Mouse (Mus musculus): Measurements from ENCODE around the gene Clic1. TPM values are rescaled to one million over a fixed set of nuclear protein-coding genes. Genes with fewer than 3 reads are reported as not detected.

The Clic1 gene
- polyA plus RNA-seq, 1 experiment, result 173 TPM

DNA sequence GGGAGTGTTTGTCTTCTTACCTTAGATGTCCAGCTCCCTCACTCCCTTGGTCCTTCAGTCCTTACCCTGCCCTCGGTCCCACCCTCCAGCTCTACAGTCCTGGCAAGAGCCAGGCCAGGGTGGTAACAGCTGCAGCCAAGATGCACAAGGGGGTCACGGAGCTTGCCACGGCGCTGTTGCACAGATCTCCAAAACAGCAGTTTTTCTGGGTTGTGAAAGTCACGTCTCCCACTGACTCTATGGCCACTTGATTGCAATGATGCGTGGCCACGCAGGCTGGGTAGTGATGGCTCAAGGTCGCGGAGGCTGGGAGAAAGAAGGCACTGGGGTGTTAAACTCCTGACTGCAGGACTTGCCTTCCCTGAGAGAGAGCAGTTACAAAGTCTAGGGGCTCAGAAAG lies 21.7 kb downstream of the Clic1 start:
- Histone ChIP-seq H3K9ac (ENCODE audit: low read depth, poor library complexity, severe bottlenecking) (no peak overlapping the region), H3K9me3 (replicated peaks; ENCODE audit: control insufficient read depth, insufficient read depth, low read length, poor library complexity, severe bottlenecking) (no peaks in the 10 kb centered on the region), H3K27me3 (ENCODE audit: control insufficient read depth, insufficient read depth, low read length, poor library complexity, severe bottlenecking) (no peaks in the 10 kb centered on the region), H3K27ac (ENCODE audit: insufficient read depth, low read length) (no peak overlapping the region), H3K36me3 (ENCODE audit: control insufficient read depth, insufficient read depth, low read length, poor library complexity, severe bottlenecking) (no peaks in the 10 kb centered on the region), H3K4me1 (ENCODE audit: control insufficient read depth, insufficient read depth, low read length) (peaks cover 5% of the 10 kb centered on the region), H3K4me3 (ENCODE audit: low read depth, low read length) (no peak overlapping the region)
- no peak for TF ChIP-seq EP300 (IDR thresholded peaks at IDR 0.05; ENCODE audit: insufficient read depth, low read depth, low read length)
- TF ChIP-seq CTCF (IDR thresholded peaks at IDR 0.05; ENCODE audit: low read depth, low read length), result no peak
- TF ChIP-seq POLR2A (IDR thresholded peaks at IDR 0.05; ENCODE audit: insufficient read depth, low read length), result no peak

DNA sequence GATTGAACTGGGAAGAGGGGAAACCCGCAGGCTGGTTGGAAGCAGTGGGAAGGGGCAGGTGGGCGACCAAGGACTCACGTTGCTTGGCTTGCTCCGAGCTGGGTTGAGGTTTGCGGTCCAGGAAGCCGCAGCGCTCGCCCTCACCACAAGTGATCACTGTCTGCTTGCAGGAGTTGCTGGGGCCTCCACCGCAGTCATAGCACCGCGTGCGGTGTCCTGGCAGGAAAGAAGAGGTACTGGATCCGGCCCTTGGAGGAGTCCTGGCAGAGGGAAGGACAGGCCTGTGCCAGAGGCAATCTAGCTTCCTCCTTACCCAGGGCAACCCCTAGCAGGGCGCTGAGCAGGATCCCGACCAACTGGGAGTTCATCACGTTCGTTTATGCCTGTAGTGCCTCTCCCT lies 24.3 kb downstream of the Clic1 start:
- peaks cover 7% of the 10 kb centered on the region for H3K4me1 ChIP-seq (ENCODE audit: control insufficient read depth, insufficient read depth, low read length)
- H3K27me3 ChIP-seq (ENCODE audit: control insufficient read depth, insufficient read depth, low read length, poor library complexity, severe bottlenecking), result no peaks in the 10 kb centered on the region
- peak overlapping the region; percentile 31 for H3K4me3 ChIP-seq (ENCODE audit: low read depth, low read length)
- peak overlapping the region; percentile 43 for H3K9ac ChIP-seq (ENCODE audit: low read depth, poor library complexity, severe bottlenecking)
- no peak overlapping the region for H3K27ac ChIP-seq (ENCODE audit: insufficient read depth, low read length)
- H3K9me3 ChIP-seq (replicated peaks; ENCODE audit: control insufficient read depth, insufficient read depth, low read length, poor library complexity, severe bottlenecking), result no peaks in the 10 kb centered on the region
- no peak for TF ChIP-seq POLR2A (IDR thresholded peaks at IDR 0.05; ENCODE audit: insufficient read depth, low read length)
- TF ChIP-seq CTCF (IDR thresholded peaks at IDR 0.05; ENCODE audit: low read depth, low read length), result no peak
- H3K36me3 ChIP-seq (ENCODE audit: control insufficient read depth, insufficient read depth, low read length, poor library complexity, severe bottlenecking), result no peaks in the 10 kb centered on the region

DNA sequence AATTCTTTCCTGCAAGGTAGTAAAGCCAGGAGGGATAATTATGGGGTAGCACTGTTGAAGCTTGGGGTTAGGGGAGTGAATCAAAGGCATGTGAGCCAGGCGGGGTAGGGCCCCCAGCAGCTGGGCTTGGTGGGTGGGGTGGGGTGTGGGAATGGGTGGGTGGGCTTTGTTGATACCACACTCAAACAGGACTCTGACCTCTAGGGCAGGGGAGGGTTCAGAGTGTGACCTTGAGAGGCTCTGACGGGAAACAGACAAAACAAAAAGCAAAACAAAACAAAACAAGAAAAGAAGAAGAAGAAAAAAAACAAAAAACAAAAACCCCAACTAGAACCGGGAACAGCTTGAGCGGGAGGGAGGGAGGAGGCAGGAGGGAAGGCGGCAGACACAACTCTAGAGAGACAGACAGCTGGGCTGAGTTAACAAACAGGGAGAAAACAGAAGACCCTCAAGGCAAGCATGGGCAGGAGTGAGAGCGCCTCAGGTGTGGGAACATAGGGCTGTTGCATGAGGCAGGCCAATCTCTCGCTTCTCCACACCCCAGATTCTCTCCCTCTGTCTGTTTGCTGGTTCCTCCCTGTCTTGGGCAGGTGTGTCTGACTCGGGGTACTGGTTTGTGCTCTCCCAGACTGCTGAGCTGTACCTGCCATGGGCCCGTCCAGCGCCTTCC lies 26.9 kb downstream of the Clic1 start, which contains the start of gene Ly6g6e:
TSS of gene Ly6g6e (plus strand) at position 396 of the 670 bp plus-strand sequence.
- H3K27ac ChIP-seq (ENCODE audit: insufficient read depth, low read length), result peak within 1 kb of the TSS; percentile 85
- H3K9me3 ChIP-seq (replicated peaks; ENCODE audit: control insufficient read depth, insufficient read depth, low read length, poor library complexity, severe bottlenecking), result no peaks in the 10 kb centered on the region
- H3K27me3 ChIP-seq (ENCODE audit: control insufficient read depth, insufficient read depth, low read length, poor library complexity, severe bottlenecking), result no peaks in the 10 kb centered on the region
- peak within 1 kb of the TSS; percentile 58 for H3K9ac ChIP-seq (ENCODE audit: low read depth, poor library complexity, severe bottlenecking)
- TF ChIP-seq CTCF (IDR thresholded peaks at IDR 0.05; ENCODE audit: low read depth, low read length) (no peak), POLR2A (IDR thresholded peaks at IDR 0.05; ENCODE audit: insufficient read depth, low read length) (no peak), EP300 (IDR thresholded peaks at IDR 0.05; ENCODE audit: insufficient read depth, low read depth, low read length) (peak; percentile 83)
- peak within 1 kb of the TSS; percentile 57 for H3K4me3 ChIP-seq (ENCODE audit: low read depth, low read length)
- no peaks in the 10 kb centered on the region for H3K36me3 ChIP-seq (ENCODE audit: control insufficient read depth, insufficient read depth, low read length, poor library complexity, severe bottlenecking)
- peaks cover 3% of the 10 kb centered on the region for H3K4me1 ChIP-seq (ENCODE audit: control insufficient read depth, insufficient read depth, low read length)

DNA sequence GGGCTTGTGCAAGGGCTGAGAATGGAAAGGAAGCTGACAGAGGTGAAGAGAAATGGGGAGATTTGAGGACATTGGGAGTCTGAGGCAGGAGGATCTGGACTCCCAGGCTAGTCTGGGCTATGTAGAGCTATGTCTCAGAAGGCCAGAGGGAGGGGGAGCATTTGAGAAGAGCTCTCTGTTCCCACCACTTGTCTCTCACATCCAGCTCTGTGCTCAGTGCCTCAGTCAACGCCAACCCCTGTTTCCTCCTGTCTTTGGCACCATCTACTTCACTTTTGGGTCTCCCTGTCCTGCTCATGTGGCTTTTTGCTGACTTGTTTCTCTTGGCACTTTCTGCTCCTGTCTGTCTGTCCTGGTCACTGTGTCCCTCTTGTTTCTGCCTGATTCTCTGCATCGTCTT lies 27.5 kb downstream of the Clic1 start:
- no peaks in the 10 kb centered on the region for H3K36me3 ChIP-seq (ENCODE audit: control insufficient read depth, insufficient read depth, low read length, poor library complexity, severe bottlenecking)
- no peaks in the 10 kb centered on the region for H3K9me3 ChIP-seq (replicated peaks; ENCODE audit: control insufficient read depth, insufficient read depth, low read length, poor library complexity, severe bottlenecking)
- peaks cover 2% of the 10 kb centered on the region for H3K4me1 ChIP-seq (ENCODE audit: control insufficient read depth, insufficient read depth, low read length)
- H3K27me3 ChIP-seq (ENCODE audit: control insufficient read depth, insufficient read depth, low read length, poor library complexity, severe bottlenecking), result no peaks in the 10 kb centered on the region
- H3K27ac ChIP-seq (ENCODE audit: insufficient read depth, low read length), result peak overlapping the region; percentile 64
- H3K4me3 ChIP-seq (ENCODE audit: low read depth, low read length), result peak overlapping the region; percentile 41
- TF ChIP-seq CTCF (IDR thresholded peaks at IDR 0.05; ENCODE audit: low read depth, low read length) (no peak), EP300 (IDR thresholded peaks at IDR 0.05; ENCODE audit: insufficient read depth, low read depth, low read length) (no peak), POLR2A (IDR thresholded peaks at IDR 0.05; ENCODE audit: insufficient read depth, low read length) (no peak)
- H3K9ac ChIP-seq (ENCODE audit: low read depth, poor library complexity, severe bottlenecking), result peak overlapping the region; percentile 58

DNA sequence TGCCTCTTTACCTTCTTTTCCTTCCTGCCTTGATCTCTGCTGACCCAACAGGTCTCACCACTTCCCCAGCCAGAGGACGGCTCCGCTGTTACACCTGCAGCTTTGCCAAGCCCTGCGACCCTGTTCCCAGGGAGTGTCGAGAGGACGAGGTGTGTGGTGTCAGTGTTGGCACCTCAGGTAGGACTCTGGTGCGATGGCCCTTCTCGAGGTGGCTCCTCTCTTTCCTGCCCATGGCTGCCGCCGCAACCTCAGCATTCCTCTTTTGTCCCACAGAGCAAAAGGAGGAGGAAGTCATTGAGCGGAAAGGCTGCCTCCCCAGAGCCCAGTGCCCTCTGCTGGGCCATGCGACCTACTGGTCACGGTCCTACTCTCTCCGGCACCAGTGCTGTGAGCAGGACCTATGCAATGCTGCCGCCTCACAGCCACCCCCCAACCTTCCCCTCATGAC lies 28.0 kb downstream of the Clic1 start, which contains the start of gene Ly6g6d:
TSS of gene Ly6g6d (minus strand) at position 280 of the 448 bp plus-strand sequence.
- no peaks in the 10 kb centered on the region for H3K36me3 ChIP-seq (ENCODE audit: control insufficient read depth, insufficient read depth, low read length, poor library complexity, severe bottlenecking)
- H3K4me3 ChIP-seq (ENCODE audit: low read depth, low read length), result peak within 1 kb of the TSS; percentile 57
- no peak for TF ChIP-seq EP300 (IDR thresholded peaks at IDR 0.05; ENCODE audit: insufficient read depth, low read depth, low read length)
- TF ChIP-seq CTCF (IDR thresholded peaks at IDR 0.05; ENCODE audit: low read depth, low read length), result peak; percentile 34
- TF ChIP-seq POLR2A (IDR thresholded peaks at IDR 0.05; ENCODE audit: insufficient read depth, low read length), result no peak
- H3K27ac ChIP-seq (ENCODE audit: insufficient read depth, low read length), result peak within 1 kb of the TSS; percentile 85
- no peaks in the 10 kb centered on the region for H3K9me3 ChIP-seq (replicated peaks; ENCODE audit: control insufficient read depth, insufficient read depth, low read length, poor library complexity, severe bottlenecking)
- H3K4me1 ChIP-seq (ENCODE audit: control insufficient read depth, insufficient read depth, low read length), result peaks cover 2% of the 10 kb centered on the region
- no peaks in the 10 kb centered on the region for H3K27me3 ChIP-seq (ENCODE audit: control insufficient read depth, insufficient read depth, low read length, poor library complexity, severe bottlenecking)
- H3K9ac ChIP-seq (ENCODE audit: low read depth, poor library complexity, severe bottlenecking), result peak within 1 kb of the TSS; percentile 58

DNA sequence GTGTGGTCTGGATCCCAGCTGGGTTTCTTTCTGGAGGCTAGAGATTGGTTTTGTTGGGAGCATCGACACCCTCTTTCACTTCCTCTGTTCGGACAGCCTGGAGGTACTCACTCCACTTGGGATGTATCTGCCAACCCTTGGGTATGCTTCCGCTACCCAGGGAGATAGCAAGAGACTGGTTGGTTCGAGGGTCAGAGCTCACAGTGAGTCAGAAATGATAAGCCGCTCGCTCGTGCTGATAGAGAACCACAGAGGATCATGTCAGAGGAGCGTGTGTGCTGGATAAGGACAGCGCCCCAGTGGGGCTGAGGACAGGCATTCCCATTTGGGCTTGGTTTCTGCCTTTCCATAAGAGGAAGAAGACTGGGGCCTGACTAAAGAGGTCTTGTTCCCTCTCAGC lies 30.0 kb downstream of the Clic1 start:
- no peaks in the 10 kb centered on the region for H3K36me3 ChIP-seq (ENCODE audit: control insufficient read depth, insufficient read depth, low read length, poor library complexity, severe bottlenecking)
- peaks cover 2% of the 10 kb centered on the region for H3K4me1 ChIP-seq (ENCODE audit: control insufficient read depth, insufficient read depth, low read length)
- no peaks in the 10 kb centered on the region for H3K27me3 ChIP-seq (ENCODE audit: control insufficient read depth, insufficient read depth, low read length, poor library complexity, severe bottlenecking)
- H3K27ac ChIP-seq (ENCODE audit: insufficient read depth, low read length), result no peak overlapping the region
- H3K9me3 ChIP-seq (replicated peaks; ENCODE audit: control insufficient read depth, insufficient read depth, low read length, poor library complexity, severe bottlenecking), result no peaks in the 10 kb centered on the region
- no peak for TF ChIP-seq EP300 (IDR thresholded peaks at IDR 0.05; ENCODE audit: insufficient read depth, low read depth, low read length)
- no peak for TF ChIP-seq POLR2A (IDR thresholded peaks at IDR 0.05; ENCODE audit: insufficient read depth, low read length)
- no peak for TF ChIP-seq CTCF (IDR thresholded peaks at IDR 0.05; ENCODE audit: low read depth, low read length)
- no peak overlapping the region for H3K4me3 ChIP-seq (ENCODE audit: low read depth, low read length)
- no peak overlapping the region for H3K9ac ChIP-seq (ENCODE audit: low read depth, poor library complexity, severe bottlenecking)

Data from ES-Bruce4 (cell line).